Mouse (Mus musculus) CH12.LX (cell line): Measurements from ENCODE around the gene Cxcr1.

Experiments used
- CTCF ChIP-seq, 2 experiments: IDR thresholded peaks in 1 of 2; conservative IDR thresholded peaks in 1 of 2; 2 replicates each; pipeline ENCODE4 v1.5.1; 2011 to 2012; ENCODE audit warnings: low read depth in 2 of 2, low read length in 2 of 2, improper control_type of control experiment in 1 of 2, inconsistent platforms in 1 of 2, mild to moderate bottlenecking in 1 of 2, moderate library complexity in 1 of 2
- ELF1 ChIP-seq: IDR thresholded peaks from 2 replicates; pipeline ENCODE4 v1.6.1; 2014; ENCODE audit warnings: low read depth, mild to moderate bottlenecking, inconsistent platforms, low read length, improper control_type of control experiment
- HCFC1 ChIP-seq: IDR thresholded peaks from 2 replicates; pipeline ENCODE4 v1.6.1; 2012; ENCODE audit warnings: low read depth, mild to moderate bottlenecking, inconsistent platforms, low read length, improper control_type of control experiment
- IRF4 ChIP-seq: IDR thresholded peaks from 2 replicates; pipeline ENCODE4 v1.6.1; 2014; ENCODE audit warnings: low read depth, mild to moderate bottlenecking, inconsistent platforms, low read length, improper control_type of control experiment
- MEF2A ChIP-seq: IDR thresholded peaks from 2 replicates; pipeline ENCODE4 v1.6.1; 2014; ENCODE audit warnings: low read depth, mild to moderate bottlenecking, inconsistent platforms, low read length, improper control_type of control experiment, borderline replicate concordance
- USF1 ChIP-seq: IDR thresholded peaks from 2 replicates; pipeline ENCODE4 v1.6.1; 2014; ENCODE audit warnings: low read depth, mild to moderate bottlenecking, inconsistent platforms, low read length, improper control_type of control experiment
- ZKSCAN1 ChIP-seq: IDR thresholded peaks from 2 replicates; pipeline ENCODE4 v1.6.1; 2012; ENCODE audit warnings: low read depth, inconsistent platforms, low read length, improper control_type of control experiment, borderline replicate concordance

- TF ChIP-seq IRF4 (no peak), USF1 (no peak), ZKSCAN1 (no peak), CTCF (conservative IDR thresholded peaks at IDR 0.05 in 1 of 2, IDR thresholded peaks at IDR 0.05 in 1 of 2; ENCODE audit: low read depth in 2 of 2, low read length in 2 of 2) (no peak), HCFC1 (no peak), MEF2A (no peak), ELF1 (no peak)
These were observed at the start of gene Cxcr1 for GRCm38 (mm10) chr1:74194445-74194844.
